Mouse (Mus musculus): Measurements from ENCODE around the gene Pmm2. TPM values are rescaled to one million over a fixed set of nuclear protein-coding genes. Genes with fewer than 3 reads are reported as not detected.

The Pmm2 gene
- polyA plus RNA-seq, 1 experiment = 55.4 TPM

- H3K4me3 ChIP-seq (replicated peaks; ENCODE audit: extremely low read depth, low read depth, low read length) = no peak overlapping the region
- 30% methylated on average over 10 of the region's 10 CpGs for WGBS
- no peak for DNase-seq
- TF ChIP-seq POLR2A (IDR thresholded peaks at IDR 0.05; ENCODE audit: borderline replicate concordance, extremely low read depth, low read depth, low read length) = no peak
- TF ChIP-seq CTCF (IDR thresholded peaks at IDR 0.05; ENCODE audit: insufficient read depth, low read length) = no peak
- H3K4me1 ChIP-seq (ENCODE audit: control insufficient read depth, insufficient read depth, low read length) = no peaks in the 10 kb centered on the region
These were observed 17.7 kb upstream of the Pmm2 start for GRCm38 (mm10) chr16:8619659-8620314.

GRCm38 (mm10) chr16:8620315-8621115 is 17.0 kb upstream of the Pmm2 start:
- no peak for TF ChIP-seq POLR2A (IDR thresholded peaks at IDR 0.05; ENCODE audit: borderline replicate concordance, extremely low read depth, low read depth, low read length)
- no peak for TF ChIP-seq CTCF (IDR thresholded peaks at IDR 0.05; ENCODE audit: insufficient read depth, low read length)
- DNase-seq = no peak
- no peak overlapping the region for H3K4me3 ChIP-seq (replicated peaks; ENCODE audit: extremely low read depth, low read depth, low read length)
- no peaks in the 10 kb centered on the region for H3K4me1 ChIP-seq (ENCODE audit: control insufficient read depth, insufficient read depth, low read length)
- whole genome bisulfite sequencing = 49% methylated on average over 16 of the region's 16 CpGs

- DNase-seq = no peak
- no peaks in the 10 kb centered on the region for H3K4me1 ChIP-seq (ENCODE audit: control insufficient read depth, insufficient read depth, low read length)
- TF ChIP-seq CTCF (IDR thresholded peaks at IDR 0.05; ENCODE audit: insufficient read depth, low read length) (no peak), POLR2A (IDR thresholded peaks at IDR 0.05; ENCODE audit: borderline replicate concordance, extremely low read depth, low read depth, low read length) (no peak)
- WGBS = 85% methylated on average over 2 of the region's 2 CpGs
- no peak overlapping the region for H3K4me3 ChIP-seq (replicated peaks; ENCODE audit: extremely low read depth, low read depth, low read length)
These were observed 7.1 kb upstream of the Pmm2 start for GRCm38 (mm10) chr16:8630419-8630818.

GRCm38 (mm10) chr16:8631428-8631827 is 6.0 kb upstream of the Pmm2 start:
- Histone ChIP-seq H3K4me1 (ENCODE audit: control insufficient read depth, insufficient read depth, low read length) (peaks cover 2% of the 10 kb centered on the region; the same call in 1 of the 2 replicates), H3K4me3 (replicated peaks; ENCODE audit: extremely low read depth, low read depth, low read length) (no peak overlapping the region)
- TF ChIP-seq POLR2A (IDR thresholded peaks at IDR 0.05; ENCODE audit: borderline replicate concordance, extremely low read depth, low read depth, low read length) (no peak), CTCF (IDR thresholded peaks at IDR 0.05; ENCODE audit: insufficient read depth, low read length) (no peak)
- DNase-seq = no peak
- WGBS = 83% methylated on average over 5 of the region's 5 CpGs

GRCm38 (mm10) chr16:8636867-8637216 is 632 bp upstream of the Pmm2 start:
- peak overlapping the region; percentile 99 for H3K4me3 ChIP-seq (replicated peaks; ENCODE audit: extremely low read depth, low read depth, low read length)
- peaks cover 8% of the 10 kb centered on the region; the same call in 1 of the 2 replicates for H3K4me1 ChIP-seq (ENCODE audit: control insufficient read depth, insufficient read depth, low read length)
- 1% methylated on average over 13 of the region's 13 CpGs for WGBS
- no peak for TF ChIP-seq POLR2A (IDR thresholded peaks at IDR 0.05; ENCODE audit: borderline replicate concordance, extremely low read depth, low read depth, low read length)
- TF ChIP-seq CTCF (IDR thresholded peaks at IDR 0.05; ENCODE audit: insufficient read depth, low read length) = no peak
- DNase-seq = no peak

- 32% methylated on average over 7 of the region's 7 CpGs for WGBS
These were observed 657 bp downstream of the Pmm2 start for GRCm38 (mm10) chr16:8638131-8638530.

GRCm38 (mm10) chr16:8639466-8640191 is 2.2 kb downstream of the Pmm2 start:
- peaks cover 8% of the 10 kb centered on the region; the same call in 1 of the 2 replicates for H3K4me1 ChIP-seq (ENCODE audit: control insufficient read depth, insufficient read depth, low read length)
- WGBS = 49% methylated on average over 11 of the region's 11 CpGs
- H3K4me3 ChIP-seq (replicated peaks; ENCODE audit: extremely low read depth, low read depth, low read length) = no peak overlapping the region
- TF ChIP-seq CTCF (IDR thresholded peaks at IDR 0.05; ENCODE audit: insufficient read depth, low read length) = no peak
- no peak for TF ChIP-seq POLR2A (IDR thresholded peaks at IDR 0.05; ENCODE audit: borderline replicate concordance, extremely low read depth, low read depth, low read length)
- no peak for DNase-seq

More at GRCm38 (mm10) chr16:8638131-8638530, 657 bp downstream of the Pmm2 start:
- TF ChIP-seq CTCF (IDR thresholded peaks at IDR 0.05; ENCODE audit: insufficient read depth, low read length) (no peak), POLR2A (IDR thresholded peaks at IDR 0.05; ENCODE audit: borderline replicate concordance, extremely low read depth, low read depth, low read length) (no peak)
- H3K4me1 ChIP-seq (ENCODE audit: control insufficient read depth, insufficient read depth, low read length) = peaks cover 8% of the 10 kb centered on the region; the same call in 1 of the 2 replicates
- H3K4me3 ChIP-seq (replicated peaks; ENCODE audit: extremely low read depth, low read depth, low read length) = peak overlapping the region; percentile 99
- no peak for DNase-seq

GRCm38 (mm10) chr16:8643855-8644254 is 6.4 kb downstream of the Pmm2 start:
- Histone ChIP-seq H3K4me3 (replicated peaks; ENCODE audit: extremely low read depth, low read depth, low read length) (no peak overlapping the region), H3K4me1 (ENCODE audit: control insufficient read depth, insufficient read depth, low read length) (no peaks in the 10 kb centered on the region)
- TF ChIP-seq CTCF (IDR thresholded peaks at IDR 0.05; ENCODE audit: insufficient read depth, low read length) (peak; percentile 89), POLR2A (IDR thresholded peaks at IDR 0.05; ENCODE audit: borderline replicate concordance, extremely low read depth, low read depth, low read length) (no peak)
- 75% methylated on average over 2 of the region's 2 CpGs for WGBS
- DNase-seq = no peak

- no peak overlapping the region for H3K4me3 ChIP-seq (replicated peaks; ENCODE audit: extremely low read depth, low read depth, low read length)
- no peak for TF ChIP-seq CTCF (IDR thresholded peaks at IDR 0.05; ENCODE audit: insufficient read depth, low read length)
- no peak for TF ChIP-seq POLR2A (IDR thresholded peaks at IDR 0.05; ENCODE audit: borderline replicate concordance, extremely low read depth, low read depth, low read length)
- DNase-seq = no peak
- no peaks in the 10 kb centered on the region for H3K4me1 ChIP-seq (ENCODE audit: control insufficient read depth, insufficient read depth, low read length)
- 73% methylated on average over 6 of the region's 6 CpGs for WGBS
These were observed 8.1 kb downstream of the Pmm2 start for GRCm38 (mm10) chr16:8645546-8645945.

All from lung, adult 2 months (tissue).